Mouse (Mus musculus): ENCODE data around the gene Crisp3.
"Not testable (repeated sequence)": the region's sequence is repeated elsewhere in the genome, so short reads cannot be mapped to it uniquely, and the experiment has no call there.

GRCm38 (mm10) chr17:40190192-40190591 is 51.9 kb downstream of the Crisp3 start:
- TF ChIP-seq POLR2A (IDR thresholded peaks at IDR 0.05; ENCODE audit: control insufficient read depth, extremely low read depth, insufficient read depth, low read length, poor library complexity); CTCF (IDR thresholded peaks at IDR 0.05; ENCODE audit: borderline replicate concordance, control insufficient read depth, extremely low read depth, insufficient read depth, low read length, poor library complexity): not testable (repeated sequence)

All from thymus, adult 2 months (tissue).